Mouse (Mus musculus): ENCODE measurements around the gene Dlg1.

DNA sequence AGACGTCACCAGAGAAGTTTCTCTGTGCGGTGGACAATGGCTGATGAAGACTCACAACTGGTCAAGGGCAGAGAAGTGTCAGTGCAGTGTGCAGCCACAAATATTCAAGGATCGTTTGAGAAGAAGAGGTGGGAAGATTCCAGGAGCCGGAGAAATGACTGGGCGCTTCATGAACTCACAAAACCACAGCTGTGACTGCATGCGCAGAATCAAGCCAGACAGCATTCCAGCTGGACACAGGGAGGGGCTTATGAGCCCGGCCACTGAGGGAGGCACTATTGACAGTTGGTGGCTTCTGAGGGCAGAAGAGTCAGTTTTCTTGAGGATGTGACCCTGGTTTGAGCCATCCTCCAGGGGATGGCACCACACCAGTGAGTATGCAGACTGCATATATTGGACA is 24.9 kb upstream of the Dlg1 start:
- TF ChIP-seq CTCF (IDR thresholded peaks at IDR 0.05; ENCODE audit: low read depth, low read length), result no peak
- no peak for TF ChIP-seq GATA1 (IDR thresholded peaks at IDR 0.05; ENCODE audit: borderline replicate concordance, low read length)
- TF ChIP-seq TAL1 (conservative IDR thresholded peaks at IDR 0.05; ENCODE audit: low read depth, low read length), result no peak
- TF ChIP-seq POLR2AphosphoS5 (IDR thresholded peaks at IDR 0.05; ENCODE audit: insufficient replicate concordance, low read depth, low read length), result no peak
- no peak for TF ChIP-seq GATA2 (IDR thresholded peaks at IDR 0.05; ENCODE audit: borderline replicate concordance, low read depth, low read length)
